Mouse (Mus musculus) kidney, postnatal 25 days (tissue): ENCODE data around the gene Zfp169.
A peak's percentile ranks its signal among the peaks of the same experiment; 100 is the strongest.
"Not testable (repeated sequence)": the region's sequence is repeated elsewhere in the genome, so short reads cannot be mapped to it uniquely, and the experiment has no call there.

Source experiments
- DNase-seq, 2 experiments: peaks; one replicate each; pipeline ENCODE4 v3.0.0; 2021; ENCODE audit warnings: mixed read lengths in 2 of 2

Gene Zfp169

GRCm38 (mm10) chr13:48513003-48513929, at the start of gene Zfp169, which contains the start of gene A830005F24Rik:
Zfp169 (minus strand) TSS chr13:48513451.
A830005F24Rik (plus strand) TSS chr13:48513570.
- DNase-seq = peak; percentile 84 to 93

DNA sequence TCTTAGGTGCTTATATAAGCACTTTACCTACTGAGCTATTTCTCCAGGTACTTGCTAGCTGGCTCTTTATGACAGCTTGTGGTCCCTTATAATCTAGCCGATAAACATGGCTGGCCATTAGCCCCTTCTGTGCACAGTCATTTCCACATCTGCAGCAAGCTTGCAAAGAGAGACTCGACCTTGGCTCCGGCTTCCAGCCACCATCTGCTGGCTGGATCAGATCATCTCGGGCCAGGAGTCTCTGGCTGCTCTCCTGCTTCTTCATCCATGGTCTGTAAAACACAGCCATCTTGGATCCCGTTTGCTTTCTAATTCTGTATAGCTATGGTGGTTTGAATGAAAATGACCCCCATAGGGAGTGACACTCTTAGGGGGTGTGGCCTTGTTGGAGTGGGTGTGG, 49.1 kb upstream of the Zfp169 start:
- DNase-seq = no peak

DNA sequence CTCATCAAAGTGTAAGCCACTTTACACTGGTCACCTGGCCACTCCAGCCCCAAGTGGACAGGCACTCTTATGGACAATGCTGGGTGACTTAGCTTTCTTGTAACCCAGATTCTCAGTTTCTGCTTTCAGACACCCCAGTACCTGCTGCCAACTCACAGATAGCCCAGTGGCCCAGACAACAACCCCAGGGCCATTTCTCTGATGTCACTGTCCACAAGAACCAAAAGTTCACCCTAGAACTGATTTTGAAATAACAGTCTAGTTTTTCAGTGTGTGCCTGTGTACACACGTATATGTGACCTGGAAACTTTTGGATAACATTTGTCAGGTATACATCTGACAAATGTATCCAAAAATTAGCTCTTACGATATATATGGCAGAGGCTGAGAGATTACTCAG, 48.2 kb upstream of the Zfp169 start:
- DNase-seq = no peak

- DNase-seq = no peak
Measured at GRCm38 (mm10) chr13:48555976-48556375, 42.7 kb upstream of the Zfp169 start.

DNA sequence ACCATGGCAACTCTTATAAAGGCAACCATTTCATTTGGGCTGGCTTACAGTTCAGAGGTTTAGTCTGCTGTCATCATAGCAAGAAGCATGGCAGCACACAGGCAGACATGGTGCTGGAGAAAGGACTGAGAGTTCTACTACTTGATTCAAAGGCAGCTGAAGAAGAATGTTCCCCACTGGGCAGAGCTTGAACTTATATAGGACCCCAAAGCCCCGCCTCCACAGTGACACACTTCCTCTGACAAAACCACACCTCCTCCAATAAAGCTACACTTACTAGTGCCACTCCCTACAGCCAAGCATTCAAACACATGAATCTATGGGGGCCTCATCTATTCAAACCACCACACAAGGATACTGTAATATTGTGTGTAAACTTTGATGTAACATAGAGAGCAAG, 41.3 kb upstream of the Zfp169 start:
- no peak for DNase-seq

- DNase-seq = no peak
Measured at GRCm38 (mm10) chr13:48553511-48553910, 40.3 kb upstream of the Zfp169 start.

GRCm38 (mm10) chr13:48552181-48553090, 39.2 kb upstream of the Zfp169 start:
- peak; percentile 94 to 95 for DNase-seq

GRCm38 (mm10) chr13:48548296-48548695, 35.0 kb upstream of the Zfp169 start:
- no peak for DNase-seq

- no peak for DNase-seq
Measured at GRCm38 (mm10) chr13:48547623-48548022, 34.4 kb upstream of the Zfp169 start.

DNA sequence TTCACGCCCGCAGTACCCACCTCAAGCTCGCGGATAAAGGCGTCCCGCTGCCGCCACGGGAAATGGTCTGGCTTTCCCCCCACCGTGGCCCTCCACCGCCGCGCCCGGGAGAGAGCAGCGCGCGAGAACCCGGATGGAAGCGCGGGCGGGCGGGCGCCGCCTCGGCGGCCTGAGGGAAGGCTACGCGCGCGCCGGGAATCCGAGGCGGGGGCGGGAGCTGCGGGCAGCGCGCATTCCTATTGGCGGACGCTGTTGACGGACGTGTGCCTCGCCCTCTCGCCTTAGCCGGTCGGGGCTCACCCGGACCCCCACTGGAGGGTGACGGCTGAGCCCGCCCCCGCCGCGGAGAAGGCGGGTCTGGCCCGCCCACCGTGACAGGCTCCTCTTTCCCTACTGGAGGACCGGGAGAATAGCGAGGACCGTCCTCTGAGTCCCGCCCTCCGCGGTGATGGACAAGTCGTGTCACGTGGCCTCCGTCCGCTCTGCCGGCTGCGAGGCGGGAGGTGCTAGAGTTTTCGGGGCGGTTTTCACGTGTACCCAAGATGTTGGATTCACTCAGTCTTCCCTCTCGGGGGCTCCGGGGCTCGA, 33.2 kb upstream of the Zfp169 start:
- DNase-seq = peak; percentile 99 to 100

- peak; percentile 100 for DNase-seq
Measured at GRCm38 (mm10) chr13:48545476-48546281, 32.4 kb upstream of the Zfp169 start.

DNA sequence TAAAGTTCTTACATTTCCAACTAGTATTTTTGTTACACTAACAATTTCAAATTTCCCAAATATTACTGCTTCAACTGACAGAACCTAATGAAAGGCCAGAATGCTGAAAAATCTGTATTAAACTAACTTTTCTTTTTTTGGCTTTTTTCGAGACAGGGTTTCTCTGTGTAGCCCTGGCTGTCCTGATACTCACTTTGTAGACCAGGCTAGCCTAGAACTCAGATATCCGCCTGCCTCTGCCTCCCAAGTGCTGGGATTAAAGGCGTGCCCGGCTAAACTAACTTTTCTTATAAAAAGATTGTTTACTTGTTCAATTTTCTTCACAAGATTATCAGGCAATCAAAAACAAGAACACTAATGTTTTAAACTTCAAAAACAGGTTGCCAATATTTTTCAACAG, 31.6 kb upstream of the Zfp169 start:
- DNase-seq = no peak

DNA sequence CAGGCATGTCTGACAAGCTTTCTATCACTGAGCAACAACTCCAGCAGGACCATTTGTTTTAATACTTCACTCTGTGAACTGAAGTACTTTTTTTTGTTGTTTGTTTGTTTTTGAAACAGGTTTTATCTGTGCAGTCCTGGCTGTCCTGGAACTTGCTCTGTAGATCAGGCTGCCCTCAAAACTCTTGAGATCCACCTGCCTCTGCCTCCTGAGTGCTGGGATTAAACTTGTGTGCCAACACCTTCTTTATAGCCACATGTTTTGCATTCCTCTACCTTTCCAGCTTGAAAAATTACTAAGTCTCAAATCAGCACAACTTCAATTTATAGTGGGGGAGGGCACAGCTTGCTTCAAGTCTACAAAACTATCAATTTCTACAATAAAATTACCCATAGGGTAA, 31.1 kb upstream of the Zfp169 start:
- DNase-seq = no peak

DNA sequence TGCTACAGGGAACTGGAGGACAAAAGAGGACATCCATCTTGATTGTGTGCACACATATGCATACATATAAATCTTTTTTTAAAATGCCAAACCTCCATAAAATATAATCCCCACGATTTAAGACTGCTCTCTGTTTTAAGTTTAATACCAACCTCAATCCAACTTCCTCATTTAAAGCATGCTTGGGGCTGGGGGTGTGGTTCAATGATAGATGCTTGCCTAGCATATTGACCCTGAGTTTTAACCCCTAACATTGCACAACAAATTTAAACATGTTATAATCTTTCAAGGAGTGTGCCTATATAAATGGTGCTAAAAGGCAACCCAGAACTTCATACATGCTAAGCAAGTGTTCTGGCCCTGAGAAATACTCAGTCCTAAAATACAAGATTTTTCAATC, 27.2 kb upstream of the Zfp169 start:
- DNase-seq = no peak

DNA sequence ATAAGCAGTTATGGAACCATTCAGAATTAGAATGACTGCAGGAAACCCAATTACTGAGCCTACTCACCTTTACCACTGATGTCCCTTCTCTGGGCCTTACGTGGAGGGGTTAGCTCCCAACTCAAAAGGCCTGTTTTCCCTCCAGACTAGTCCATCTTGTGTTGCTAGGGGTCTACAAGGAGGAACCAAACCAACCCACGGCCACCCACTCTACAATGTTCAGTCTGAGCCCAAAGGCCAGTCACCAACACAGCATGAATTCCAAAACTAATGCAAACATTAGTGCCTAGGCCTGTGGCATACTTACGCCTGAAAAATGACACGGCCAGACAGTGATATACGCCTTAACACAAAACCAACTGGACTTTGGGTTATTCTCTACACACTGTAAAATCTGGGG, 20.2 kb upstream of the Zfp169 start:
- no peak for DNase-seq

- no peak for DNase-seq
Measured at GRCm38 (mm10) chr13:48531448-48531847, 18.2 kb upstream of the Zfp169 start.

GRCm38 (mm10) chr13:48530685-48531084, 17.4 kb upstream of the Zfp169 start:
- peak; percentile 61 to 64 for DNase-seq

DNA sequence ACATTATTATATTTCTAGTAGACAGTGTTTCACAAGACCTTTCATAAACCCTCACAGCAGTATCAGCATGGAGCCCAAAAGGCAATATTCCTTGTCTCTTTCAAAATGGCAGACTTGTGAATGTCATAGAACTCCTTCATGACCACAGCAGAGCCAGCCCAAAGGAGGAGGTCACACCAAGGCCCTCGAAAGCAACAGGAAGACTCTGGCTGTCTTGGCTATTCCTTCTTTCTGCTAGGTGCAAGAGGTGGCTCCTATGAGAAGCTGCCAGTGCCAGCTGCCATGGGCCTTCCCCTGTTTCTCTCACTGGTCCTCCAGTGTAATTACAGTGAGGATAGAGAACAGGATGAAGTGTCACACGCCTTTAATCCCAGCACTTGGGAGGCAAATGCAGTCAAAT, 15.8 kb upstream of the Zfp169 start:
- DNase-seq = no peak

GRCm38 (mm10) chr13:48528123-48528871, 15.0 kb upstream of the Zfp169 start:
- peak; percentile 59 to 71 for DNase-seq

- no peak for DNase-seq
Measured at GRCm38 (mm10) chr13:48525745-48526144, 12.5 kb upstream of the Zfp169 start.

DNA sequence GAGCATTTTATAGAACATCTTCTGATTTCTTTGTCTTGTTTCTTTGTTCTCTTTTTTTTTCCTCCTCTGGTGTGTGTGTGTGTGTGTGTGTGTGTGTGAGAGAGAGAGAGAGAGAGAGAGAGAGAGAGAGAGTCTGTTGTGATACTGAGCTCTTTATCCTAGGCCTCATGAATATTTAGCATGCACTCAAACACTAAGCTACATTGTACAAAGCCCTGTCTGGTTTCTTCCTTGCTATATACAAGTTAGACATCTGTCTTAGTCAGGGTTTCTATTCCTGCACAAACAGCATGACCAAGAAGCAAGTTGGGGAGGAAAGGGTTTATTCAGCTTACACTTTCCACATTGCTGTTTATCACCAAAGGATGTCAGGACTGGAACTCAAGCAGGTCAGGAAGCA, 5.9 kb upstream of the Zfp169 start:
- not testable (repeated sequence) for DNase-seq
